Mouse (Mus musculus): ENCODE results near the gene Dpf2. TPM values are rescaled to one million over a fixed set of nuclear protein-coding genes. Genes with fewer than 3 reads are reported as not detected.

The Dpf2 gene
- total RNA-seq, 2 experiments from 2014 or later: 19.4 to 71.4 TPM

DNA sequence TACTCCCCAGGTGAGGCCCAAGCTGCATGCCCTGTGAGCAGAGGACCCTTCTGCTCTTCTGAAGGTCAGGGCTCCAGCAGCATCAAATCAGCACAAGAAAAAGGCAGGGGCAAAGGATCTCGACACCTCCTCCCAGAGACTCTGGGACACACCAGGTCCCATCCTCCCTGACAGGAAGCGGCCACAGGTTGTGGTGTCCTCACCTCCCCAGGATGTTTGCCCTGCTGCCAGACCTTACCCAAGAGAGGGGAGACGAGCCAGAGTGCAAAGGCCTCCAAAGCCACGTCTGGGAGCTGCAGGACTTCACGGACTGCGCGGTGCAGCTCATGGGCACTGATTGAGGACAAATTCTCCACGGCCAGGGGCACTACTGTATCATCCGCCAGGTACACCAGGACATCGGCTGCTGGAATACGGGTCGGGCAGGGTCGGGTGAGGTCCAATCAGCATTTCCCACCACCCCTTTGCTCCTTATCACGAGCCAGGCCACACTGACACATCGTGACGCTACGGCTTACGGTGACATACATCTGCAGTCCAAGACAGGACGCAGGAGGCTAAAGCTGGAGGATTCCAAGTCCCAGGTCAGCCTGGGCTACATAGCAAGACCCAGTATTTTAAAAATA, 39.8 kb downstream of the Dpf2 start:
- no peak for ATAC-seq (replicated peaks; ENCODE audit: low FRiP score, poor library complexity, severe bottlenecking)

DNA sequence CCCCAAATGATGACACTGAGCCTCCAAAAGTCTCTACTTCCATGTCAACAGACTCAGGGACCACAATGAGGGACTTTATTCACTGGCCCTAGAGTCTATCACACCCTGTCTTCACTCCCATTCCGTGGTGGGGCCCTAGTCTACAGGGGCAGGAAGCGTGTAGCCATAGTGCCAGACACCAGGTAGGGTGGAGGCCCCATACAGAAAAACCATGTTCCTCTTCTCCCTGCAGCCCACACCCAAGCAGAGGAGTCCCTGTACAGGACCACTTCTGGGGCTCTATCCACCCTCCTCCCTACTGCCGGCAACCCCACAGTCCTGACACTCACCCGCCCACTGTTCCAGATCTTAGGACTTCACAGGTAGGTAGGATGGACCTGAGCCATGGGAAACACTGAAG, 40.3 kb downstream of the Dpf2 start:
- no peak for ATAC-seq (replicated peaks; ENCODE audit: low FRiP score, poor library complexity, severe bottlenecking)

DNA sequence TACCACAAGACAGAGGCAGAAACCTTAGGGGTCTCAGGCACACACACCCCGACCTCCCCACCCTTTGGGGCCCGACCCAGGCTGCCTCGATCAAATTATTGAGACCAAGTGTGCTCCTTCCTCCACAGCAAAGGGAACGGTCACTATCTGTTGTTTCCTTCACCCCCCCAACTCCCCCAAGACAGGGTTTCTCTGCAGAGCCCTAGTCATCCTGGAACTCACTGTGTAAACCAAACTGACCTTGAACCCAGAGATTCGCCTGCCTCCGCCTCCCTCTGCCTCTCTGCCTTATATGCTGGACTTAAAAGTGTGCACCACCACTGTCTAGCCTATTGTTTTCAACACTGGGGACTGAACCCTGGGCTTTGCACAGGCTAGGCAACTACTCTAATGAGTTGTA, 41.1 kb downstream of the Dpf2 start:
- ATAC-seq (replicated peaks; ENCODE audit: low FRiP score, poor library complexity, severe bottlenecking): no peak

DNA sequence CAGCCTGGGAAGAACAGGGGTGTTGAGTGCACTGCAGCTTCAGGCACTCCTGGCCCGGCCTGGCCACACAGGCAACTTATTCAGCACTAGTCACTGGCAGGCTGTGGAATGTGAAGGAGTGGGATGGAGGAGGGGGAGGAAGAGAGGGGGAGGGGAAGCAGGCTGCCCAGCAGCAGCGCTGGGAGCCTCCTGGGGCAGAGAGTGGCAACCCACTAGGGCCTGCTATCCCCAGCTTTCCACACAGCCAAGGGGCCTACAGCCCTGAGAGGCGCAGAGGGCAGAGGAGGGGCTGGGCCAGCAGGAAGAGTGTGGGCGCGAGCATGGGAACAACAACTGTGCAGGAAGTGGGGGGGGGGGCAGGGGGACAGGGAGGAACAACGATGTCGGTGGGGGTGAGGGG, 41.5 kb downstream of the Dpf2 start:
- ATAC-seq (replicated peaks; ENCODE audit: low FRiP score, poor library complexity, severe bottlenecking): no peak

DNA sequence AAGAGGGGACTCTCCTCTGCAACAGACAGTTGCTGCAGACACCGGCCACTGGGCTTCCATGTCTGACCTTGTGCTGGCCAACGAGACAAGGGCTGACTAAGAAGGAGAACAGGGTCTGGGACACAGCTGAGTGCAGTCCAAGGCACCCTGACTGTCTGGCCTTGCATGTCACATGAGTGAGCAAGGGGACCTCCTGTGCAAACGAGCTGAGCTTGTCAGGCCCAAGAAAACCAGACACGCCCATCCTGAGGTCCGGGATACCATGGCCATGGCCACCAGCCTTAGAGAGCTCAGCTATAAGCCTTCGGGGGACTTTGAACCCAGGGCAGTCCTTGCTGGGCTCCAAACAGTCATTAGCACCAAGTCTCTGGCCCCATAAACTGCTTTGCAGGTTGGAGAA, 44.7 kb downstream of the Dpf2 start:
- no peak for ATAC-seq (replicated peaks; ENCODE audit: low FRiP score, poor library complexity, severe bottlenecking)

DNA sequence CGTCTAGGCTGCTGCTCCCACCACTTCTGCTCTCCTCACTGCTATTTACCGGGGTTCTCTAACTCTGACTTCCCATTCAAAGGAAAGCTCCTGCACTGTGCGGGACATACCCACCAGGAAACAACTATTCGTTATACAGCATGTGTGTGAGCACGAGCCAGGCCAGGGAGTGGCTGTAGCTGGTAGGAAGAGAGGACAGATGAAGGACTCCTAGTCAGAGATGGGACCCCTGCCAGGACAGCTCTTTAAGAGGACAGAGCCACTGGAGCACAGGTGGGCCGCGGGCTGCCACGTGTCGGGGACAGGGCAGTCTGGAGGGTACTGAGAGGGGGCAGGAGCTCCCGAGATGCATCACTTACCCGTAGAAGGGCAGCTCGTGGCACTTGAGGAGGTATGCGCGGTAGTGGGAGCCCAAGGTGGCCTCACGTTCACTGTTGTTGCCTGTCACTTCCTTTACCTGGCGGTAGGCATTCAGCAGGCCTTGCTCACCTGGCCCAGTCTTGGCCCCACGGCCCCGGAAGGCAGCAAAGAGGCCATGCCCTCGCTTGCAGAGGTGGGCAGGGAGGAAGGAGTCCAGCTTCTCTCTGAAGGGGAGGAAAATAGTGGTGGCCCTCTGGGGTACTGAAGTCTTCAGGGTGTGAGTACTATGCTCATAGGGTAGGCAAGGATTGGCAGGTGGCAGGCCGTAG, 48.0 kb downstream of the Dpf2 start:
- ATAC-seq (replicated peaks; ENCODE audit: low FRiP score, poor library complexity, severe bottlenecking): no peak

DNA sequence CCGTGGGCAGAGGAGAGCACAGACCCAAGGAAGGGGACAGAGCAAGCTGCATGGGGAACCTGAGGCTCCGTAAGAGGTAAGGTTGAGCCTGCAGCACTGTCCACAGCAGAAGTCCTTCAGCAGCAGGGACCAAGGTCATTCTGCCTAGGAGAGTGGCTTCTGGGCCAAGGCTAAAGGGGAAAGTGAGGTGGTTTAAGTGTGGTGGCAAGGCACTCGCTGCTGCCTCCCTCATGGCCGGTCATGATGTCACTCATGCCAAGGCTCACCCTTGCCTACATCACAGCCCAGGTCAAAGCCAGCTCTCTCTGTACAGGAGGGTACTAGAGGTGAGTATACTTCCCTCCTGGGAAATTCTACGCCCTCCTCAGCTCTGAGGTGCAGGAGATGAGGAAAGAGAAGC, 49.0 kb downstream of the Dpf2 start:
- ATAC-seq (replicated peaks; ENCODE audit: low FRiP score, poor library complexity, severe bottlenecking): no peak

DNA sequence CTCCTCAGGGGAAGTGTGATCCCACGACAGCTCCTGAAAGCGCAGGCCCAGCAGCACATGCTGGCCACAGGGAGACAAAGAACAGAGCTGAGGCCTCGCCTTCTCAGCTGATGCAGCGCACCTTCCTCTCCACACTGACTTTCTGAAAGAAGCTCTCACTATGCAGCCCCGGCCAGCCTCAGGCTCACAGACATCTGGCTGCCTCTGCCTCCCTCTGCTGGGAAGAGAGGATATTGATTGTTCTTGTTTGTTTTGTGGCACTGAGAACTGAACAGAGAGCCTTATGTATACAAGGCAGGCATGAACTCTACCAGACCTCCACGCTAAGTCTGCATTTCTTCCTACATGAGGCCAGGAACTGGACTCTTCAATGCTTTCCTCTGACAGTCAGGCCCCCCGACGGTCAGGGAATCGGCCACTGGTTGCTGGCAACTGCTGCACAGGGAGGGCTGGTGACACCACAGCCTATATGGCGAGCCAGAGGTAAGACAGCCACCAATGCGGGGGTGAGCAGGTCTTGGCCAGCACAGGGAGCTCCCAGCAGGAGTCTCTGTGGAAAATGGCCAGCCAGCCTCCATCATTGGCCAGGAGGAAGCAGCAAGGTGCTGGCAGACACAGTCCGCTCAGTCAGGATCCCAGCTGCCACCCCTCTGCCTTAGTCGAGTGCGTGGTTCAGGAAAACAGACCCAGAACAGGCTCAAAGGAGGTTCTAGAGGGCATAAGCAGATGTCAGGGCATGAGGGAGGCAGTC, 50.3 kb downstream of the Dpf2 start:
- ATAC-seq (replicated peaks; ENCODE audit: low FRiP score, poor library complexity, severe bottlenecking): peak; percentile 30; the same call in 1 of the 2 replicates

DNA sequence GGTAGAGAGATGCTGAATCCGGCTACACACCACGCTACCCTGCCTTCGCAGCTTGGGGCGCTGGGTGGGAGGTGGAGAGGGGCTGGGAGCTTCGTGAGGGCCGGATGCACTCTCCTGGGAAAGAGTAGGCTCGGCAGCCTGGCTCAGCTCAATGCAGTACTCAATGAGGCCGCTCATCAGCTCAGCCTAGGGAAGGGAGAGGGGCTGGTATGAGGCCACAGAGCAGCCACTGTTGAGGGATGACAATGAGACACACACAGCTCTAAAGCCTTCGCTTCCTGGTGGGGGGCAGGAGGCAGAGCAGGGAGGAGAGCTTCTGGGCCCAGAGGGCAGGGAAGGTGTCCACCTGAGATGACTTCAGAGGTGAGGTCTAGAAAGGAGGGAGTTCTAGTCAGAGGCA, 56.2 kb downstream of the Dpf2 start:
- no peak for ATAC-seq (replicated peaks; ENCODE audit: low FRiP score, poor library complexity, severe bottlenecking)

DNA sequence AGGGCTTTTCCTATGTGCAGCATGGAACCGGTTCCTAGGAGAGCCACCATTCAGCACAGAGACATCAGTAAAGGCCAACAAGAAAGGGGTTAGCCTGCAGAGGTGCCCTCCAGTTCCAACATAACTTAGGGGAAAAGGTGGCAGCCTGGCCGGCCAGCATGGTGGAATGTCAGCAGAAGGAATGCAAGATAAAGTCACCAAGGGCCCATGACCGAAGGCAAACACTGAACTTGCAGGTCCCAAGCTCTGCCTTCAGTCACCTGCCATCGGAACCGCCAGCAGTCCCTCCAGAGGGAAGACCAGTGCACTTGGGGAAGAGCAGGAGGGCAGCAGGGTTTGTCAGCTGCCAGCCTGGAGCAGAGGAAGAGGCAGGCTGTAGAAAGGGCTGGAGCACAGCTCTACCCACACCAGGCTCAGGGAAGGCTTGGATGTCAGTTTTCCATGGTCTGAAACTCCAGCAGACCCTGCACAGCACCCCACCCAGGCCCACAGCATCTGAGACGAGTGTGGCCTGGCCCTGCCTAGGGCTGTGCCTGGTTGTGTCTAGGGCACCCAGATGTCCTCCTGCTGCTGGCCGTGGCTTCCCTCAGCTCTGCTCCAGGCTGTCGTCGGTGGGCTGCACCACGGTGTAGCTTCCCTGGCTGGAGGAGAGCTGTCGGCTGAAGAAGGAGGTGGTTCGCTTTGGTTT, 60.6 kb downstream of the Dpf2 start:
- no peak for ATAC-seq (replicated peaks; ENCODE audit: low FRiP score, poor library complexity, severe bottlenecking)

DNA sequence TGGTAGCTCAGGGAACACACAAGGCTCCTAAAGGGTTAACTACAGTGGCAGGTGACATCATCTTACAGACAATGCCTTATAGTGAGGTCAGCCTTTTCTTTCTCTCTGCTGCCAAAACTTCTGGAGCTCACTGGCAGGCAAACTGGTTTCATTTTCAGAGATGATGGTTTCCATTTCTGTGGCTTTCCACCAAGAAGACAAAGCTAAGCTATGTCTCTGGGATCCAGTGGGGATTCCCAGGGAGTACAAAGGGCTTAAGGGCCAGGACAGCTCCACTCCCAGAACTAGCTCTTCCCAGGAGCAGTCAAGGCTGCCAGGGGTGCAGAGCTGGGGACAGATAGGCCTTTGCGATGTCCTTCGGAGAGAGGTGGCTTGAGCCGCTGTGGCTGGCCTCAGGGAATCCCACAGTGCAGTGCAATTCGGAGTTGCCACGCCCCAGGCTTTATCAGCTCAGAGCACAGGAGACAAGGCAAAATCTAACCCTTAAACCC, 61.3 kb downstream of the Dpf2 start:
- ATAC-seq (replicated peaks; ENCODE audit: low FRiP score, poor library complexity, severe bottlenecking): no peak

DNA sequence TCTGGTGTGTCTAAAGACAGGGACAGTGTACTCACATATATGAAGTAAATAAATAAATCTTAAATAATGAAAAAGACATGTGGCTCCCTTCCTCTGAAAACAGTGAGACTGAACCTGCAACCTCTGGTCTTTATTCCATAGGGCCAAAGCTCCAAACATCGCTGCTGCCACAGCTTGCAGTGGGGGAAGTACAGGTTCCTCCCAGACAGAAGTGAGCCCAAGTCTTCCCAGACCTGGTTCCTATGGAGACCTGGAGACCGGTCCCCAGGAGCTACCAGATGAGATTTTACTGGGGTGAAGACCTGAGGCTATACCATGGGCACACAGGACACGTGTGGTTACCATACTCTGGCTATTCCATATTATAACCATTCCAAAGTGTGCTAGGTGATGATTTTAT, 62.0 kb downstream of the Dpf2 start:
- ATAC-seq (replicated peaks; ENCODE audit: low FRiP score, poor library complexity, severe bottlenecking): no peak

DNA sequence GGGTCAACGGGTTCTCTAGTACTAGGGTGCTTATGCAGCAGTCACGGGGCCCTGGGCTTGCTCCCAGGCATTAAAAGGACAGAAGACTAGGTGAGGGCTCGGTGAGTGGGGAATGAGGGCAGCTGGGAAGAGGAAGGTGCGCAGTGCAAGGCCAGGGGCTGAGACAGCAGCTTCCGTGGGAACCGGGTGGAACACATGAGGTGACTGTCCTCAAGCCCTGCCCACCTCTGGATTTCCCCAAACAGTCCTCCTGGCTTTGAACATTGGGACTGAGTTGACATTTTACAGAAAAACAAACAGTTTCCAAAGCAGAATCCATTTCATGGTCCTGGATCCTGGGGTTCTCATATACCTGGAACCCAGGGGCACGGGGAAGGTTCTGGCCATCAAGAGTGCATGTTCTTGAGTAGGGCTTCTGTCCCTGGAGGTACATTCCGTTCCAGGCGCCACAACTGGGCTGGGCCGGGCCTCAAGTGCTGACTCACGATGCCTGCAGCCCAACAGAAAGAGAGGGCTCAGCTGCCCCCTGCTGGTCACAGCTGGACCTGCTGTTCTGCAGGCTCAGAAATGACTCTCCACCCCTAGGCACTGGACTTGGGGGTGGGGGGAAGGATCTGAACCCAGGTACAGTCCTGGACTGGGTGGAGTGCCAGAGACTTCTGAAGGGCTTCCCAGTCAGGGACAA, 62.8 kb downstream of the Dpf2 start:
- ATAC-seq (replicated peaks; ENCODE audit: low FRiP score, poor library complexity, severe bottlenecking): peak; percentile 44

DNA sequence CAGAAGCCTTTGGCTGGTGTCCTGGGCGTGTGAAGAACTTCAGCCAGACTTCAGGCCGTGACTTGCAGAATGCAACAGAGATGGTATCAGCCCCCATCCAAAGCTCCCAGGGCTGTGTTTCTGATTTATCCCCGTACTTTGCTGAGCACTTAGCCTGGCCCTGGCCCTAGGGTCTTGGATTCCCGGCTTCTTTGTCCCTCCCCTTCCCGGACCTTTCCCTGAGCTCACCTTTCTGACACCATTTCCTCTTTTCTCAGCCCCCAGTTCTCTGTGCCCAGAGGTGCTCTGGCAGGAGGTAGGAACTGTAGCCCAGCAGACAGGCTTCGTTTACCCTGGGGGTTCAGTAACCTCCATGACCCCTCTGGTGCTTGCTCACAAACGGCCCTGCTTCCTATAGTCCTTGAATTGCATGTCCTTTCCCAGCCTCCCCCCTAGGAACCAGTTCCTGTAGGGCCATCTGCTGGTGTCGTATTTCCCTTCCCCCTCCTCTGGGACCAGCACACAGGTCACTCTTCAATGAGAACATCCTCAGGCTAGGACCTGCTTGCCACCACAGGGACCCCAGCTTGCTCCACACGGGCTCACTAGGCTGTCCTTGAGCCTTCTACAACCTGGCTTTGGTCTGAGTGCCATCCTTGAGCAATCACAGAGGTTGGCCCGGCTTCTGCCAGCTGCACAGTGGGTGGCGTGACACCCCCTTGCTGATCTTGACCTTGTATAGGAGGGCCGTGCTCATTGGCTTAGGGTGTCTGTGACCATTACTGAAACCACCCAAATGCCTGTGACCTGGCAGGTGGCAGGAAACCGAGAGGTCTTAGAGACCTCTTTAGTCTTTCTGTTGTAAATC, 63.8 kb downstream of the Dpf2 start:
- peak; percentile 24 for ATAC-seq (replicated peaks; ENCODE audit: low FRiP score, poor library complexity, severe bottlenecking)

DNA sequence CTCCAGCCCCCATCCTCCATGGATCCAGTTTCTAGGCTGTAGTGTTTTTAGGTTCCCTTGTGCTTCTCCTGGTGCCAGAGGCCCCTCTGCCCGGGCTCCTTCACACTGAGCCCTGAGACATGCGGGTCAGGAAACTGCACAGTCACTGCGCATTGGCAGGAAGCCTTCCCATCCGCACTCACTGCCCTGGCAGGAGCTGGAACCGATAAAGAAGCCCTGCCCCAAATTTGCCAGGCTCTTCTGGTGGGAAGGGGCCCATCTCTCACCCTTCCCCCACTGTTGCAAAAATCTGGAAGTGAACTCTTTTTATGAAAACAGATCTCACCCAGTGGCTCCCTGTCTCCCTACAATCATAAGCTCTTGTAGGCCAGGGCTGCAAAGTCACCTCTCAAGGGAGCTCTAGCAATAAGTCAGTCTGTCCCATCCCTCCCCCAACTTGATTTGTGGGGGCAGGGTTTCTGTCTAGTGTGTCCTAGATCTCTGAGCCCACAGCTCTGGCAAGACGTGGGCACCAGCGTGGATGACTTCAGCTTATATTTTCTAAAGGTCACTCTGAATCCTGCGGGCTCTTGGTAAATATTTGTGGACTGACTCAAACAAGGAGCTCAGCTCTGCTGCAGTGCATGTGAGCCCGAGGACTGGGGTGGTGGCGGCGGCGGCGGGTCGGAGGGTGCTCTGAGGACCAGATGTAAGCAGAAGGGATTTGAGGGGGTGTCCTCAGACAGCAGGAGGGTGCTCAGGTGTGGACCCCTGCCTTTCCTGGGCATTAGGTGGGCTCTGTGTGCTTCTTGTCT, 64.6 kb downstream of the Dpf2 start:
- ATAC-seq (replicated peaks; ENCODE audit: low FRiP score, poor library complexity, severe bottlenecking): peak; percentile 32

DNA sequence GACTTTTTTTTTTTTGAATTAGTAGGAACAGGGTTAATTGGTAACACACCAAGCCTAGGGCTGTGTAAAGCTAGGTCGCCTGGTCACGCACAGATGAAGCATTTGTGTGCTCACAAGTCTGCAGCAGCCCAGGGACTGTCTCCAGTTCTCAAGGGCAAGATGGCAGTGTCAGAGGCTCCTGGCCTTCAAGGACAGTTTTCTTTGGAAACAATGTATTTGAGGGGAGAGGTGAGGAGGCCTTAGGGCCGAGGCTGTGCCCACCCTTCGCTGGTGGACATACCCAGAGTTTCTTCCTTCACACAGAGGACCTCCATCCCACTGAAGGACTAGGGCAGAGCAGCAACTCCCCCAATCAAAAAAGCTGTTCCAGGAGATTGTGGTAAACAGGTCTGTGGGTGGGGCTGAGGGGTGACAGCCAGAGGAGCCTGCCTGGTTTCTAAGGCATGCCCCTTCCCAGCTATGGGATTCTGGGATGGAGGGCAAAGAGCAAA, 65.5 kb downstream of the Dpf2 start:
- 0 out of 2 replicates have a peak, but pooled peaks have one; percentile 10 for ATAC-seq (replicated peaks; ENCODE audit: low FRiP score, poor library complexity, severe bottlenecking)

DNA sequence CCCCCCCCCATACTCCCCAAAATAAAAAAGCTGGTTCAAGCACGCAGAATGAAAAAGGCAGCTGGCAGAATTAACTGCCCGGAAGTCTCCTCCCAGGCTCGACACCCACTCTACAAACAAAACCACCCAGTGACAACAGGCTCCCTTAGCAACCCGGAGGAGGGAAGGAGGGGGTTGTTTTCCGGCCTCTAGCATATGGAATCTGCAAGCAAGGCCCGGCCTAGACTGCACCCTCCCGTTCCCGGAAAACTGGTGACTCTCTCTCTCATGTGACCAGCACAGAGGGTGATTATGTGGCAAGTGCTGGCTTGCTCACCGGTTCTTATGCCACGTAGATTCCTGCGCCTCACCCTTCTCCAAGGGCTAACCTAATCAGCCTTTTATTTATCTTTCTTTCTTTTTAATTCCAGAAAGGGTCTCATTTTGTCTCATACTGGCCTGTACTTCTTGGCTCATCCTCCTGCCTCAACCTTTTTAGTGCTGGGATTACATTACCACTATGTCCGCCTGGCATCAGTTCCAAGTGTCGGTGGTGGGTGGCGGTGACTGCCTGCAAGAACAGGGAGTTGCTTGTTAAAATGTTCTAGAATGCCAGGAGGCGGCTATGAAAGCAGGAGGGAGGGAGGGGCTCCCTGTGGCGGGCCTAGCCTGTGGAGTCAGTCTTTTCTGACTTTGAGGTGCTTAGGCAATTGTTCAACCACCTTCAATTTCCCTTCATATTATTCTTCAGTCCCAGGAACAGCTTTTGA, 66.1 kb downstream of the Dpf2 start:
- ATAC-seq (replicated peaks; ENCODE audit: low FRiP score, poor library complexity, severe bottlenecking): no peak
